In the genomic region with DNA sequence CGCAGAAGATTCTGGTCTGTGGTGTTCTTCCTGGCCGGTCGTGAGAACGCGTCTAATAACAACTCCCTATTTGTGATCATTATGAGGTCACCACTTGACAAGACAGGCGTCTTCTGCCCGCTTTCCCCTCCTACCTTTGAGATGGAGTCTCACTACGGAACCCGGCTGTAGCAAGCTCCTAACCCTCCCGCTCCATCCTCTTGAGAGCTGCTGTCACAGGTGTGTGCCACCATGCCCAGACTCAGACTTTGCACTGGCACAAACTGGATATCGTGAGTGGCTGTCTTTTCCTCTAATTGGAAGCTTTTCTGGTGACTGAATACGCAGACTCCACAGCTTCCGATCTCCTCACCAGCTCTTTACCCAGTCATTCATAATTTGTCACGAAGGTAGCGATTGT, we compare ENCODE assay signal across 22 mouse cellular contexts.
A peak's percentile ranks its signal among the peaks of the same experiment; 100 is the strongest.
DNase-seq lines count a peak whose midpoint lies in the region; ATAC-seq lines count a peak whose summit lies in the region.
"Had no signal": no experiment of that assay in that cellular context is flagged by ENCODE, and none has a peak within 500 bp of the region (broad histone marks: within the 10 kb centered on the region; RNA-seq: fewer than 3 reads in every experiment).

No protein-coding gene starts in this region.

- no peak overlapping the region for H3K9ac ChIP-seq in heart, embryonic 12.5 days
- H3K9ac ChIP-seq: embryonic facial prominence, embryonic 13.5 days; embryonic facial prominence, embryonic 15.5 days; forebrain, embryonic 12.5 days had no signal

- H3K27me3 ChIP-seq in heart, embryonic 10.5 days (ENCODE audit: insufficient read depth, poor library complexity, severe bottlenecking): no peaks in the 10 kb centered on the region
- no peaks in the 10 kb centered on the region for H3K27me3 ChIP-seq in heart, embryonic 12.5 days (replicated peaks)
- H3K27me3 ChIP-seq: embryonic facial prominence, embryonic 13.5 days; embryonic facial prominence, embryonic 15.5 days had no signal

- peak; percentile 41 for DNase-seq in heart, embryonic 10.5 days (ENCODE audit: low spot score)
- DNase-seq in testis, postnatal 10 days (ENCODE audit: low spot score): peak; percentile 21
- no peak for DNase-seq in testis, postnatal 14 days (ENCODE audit: low spot score)
- DNase-seq in frontal cortex, postnatal 36 days (ENCODE audit: low spot score in 2 of 2): no peak
- DNase-seq: adrenal gland, adult 2 months; adrenal gland, postnatal 10 days; adrenal gland, postnatal 25 days; cerebellum, adult 11 months; cerebellum, adult 18-20 months; cerebellum, adult 8-10 months; cerebellum, adult 9-11 months; cerebellum, postnatal 14 days; cerebellum, postnatal 36 days; embryo, embryonic 11 days had no signal

- 92% methylated on average over 15 of the region's 15 CpGs for WGBS in heart, embryonic 10.5 days
- 92% methylated on average over 15 of the region's 15 CpGs for WGBS in heart, embryonic 12.5 days

- no peak for ATAC-seq in heart, embryonic 12.5 days (ENCODE audit: insufficient number of reproducible peaks, low FRiP score)
- ATAC-seq: forebrain, embryonic 14.5 days; forebrain, embryonic 16.5 days had no signal

- H3K4me1 ChIP-seq in heart, embryonic 10.5 days: no peaks in the 10 kb centered on the region
- no peaks in the 10 kb centered on the region for H3K4me1 ChIP-seq in heart, embryonic 12.5 days (replicated peaks)
- H3K4me1 ChIP-seq: embryonic facial prominence, embryonic 13.5 days; embryonic facial prominence, embryonic 15.5 days; forebrain, embryonic 10.5 days; forebrain, embryonic 12.5 days had no signal

- H3K27ac ChIP-seq in heart, embryonic 10.5 days: no peak overlapping the region
- H3K27ac ChIP-seq in heart, embryonic 12.5 days (ENCODE audit: poor library complexity, severe bottlenecking): no peak overlapping the region
- H3K27ac ChIP-seq: embryonic facial prominence, embryonic 13.5 days; embryonic facial prominence, embryonic 15.5 days; forebrain, embryonic 10.5 days; forebrain, embryonic 12.5 days had no signal

- 0 out of 2 replicates have a peak, but pooled peaks cover 4% of the 10 kb centered on the region for H3K9me3 ChIP-seq in heart, embryonic 10.5 days
- H3K9me3 ChIP-seq in heart, embryonic 12.5 days (replicated peaks): peaks cover 15% of the 10 kb centered on the region
- H3K9me3 ChIP-seq: embryonic facial prominence, embryonic 15.5 days; forebrain, embryonic 12.5 days had no signal

- no peaks in the 10 kb centered on the region for H3K36me3 ChIP-seq in heart, embryonic 10.5 days
- no peaks in the 10 kb centered on the region for H3K36me3 ChIP-seq in heart, embryonic 12.5 days
- H3K36me3 ChIP-seq: embryonic facial prominence, embryonic 13.5 days; embryonic facial prominence, embryonic 15.5 days; forebrain, embryonic 10.5 days; forebrain, embryonic 12.5 days had no signal

- H3K4me2 ChIP-seq in heart, embryonic 12.5 days: no peak overlapping the region
- H3K4me2 ChIP-seq: embryonic facial prominence, embryonic 13.5 days; embryonic facial prominence, embryonic 15.5 days; forebrain, embryonic 12.5 days had no signal

- no peak overlapping the region for H3K4me3 ChIP-seq in heart, embryonic 10.5 days
- H3K4me3 ChIP-seq in heart, embryonic 12.5 days: no peak overlapping the region
- H3K4me3 ChIP-seq: embryonic facial prominence, embryonic 13.5 days; embryonic facial prominence, embryonic 15.5 days; erythroblast, embryonic 14.5 days; forebrain, embryonic 10.5 days; forebrain, embryonic 12.5 days had no signal

Comparison
In these comparisons a context has a peak if more than half of its experiments do, and no peak if none do; other contexts are left out.
1. DNase-seq: peak in heart, embryonic 10.5 days (single experiment) and testis, postnatal 10 days (single experiment); none in testis, postnatal 14 days (single experiment) and frontal cortex, postnatal 36 days (0 of 2).